Mouse (Mus musculus) CH12.LX (cell line): Measurements from ENCODE around the gene Pank2. TPM values are rescaled to one million over a fixed set of nuclear protein-coding genes. Genes with fewer than 3 reads are reported as not detected.
A peak's percentile ranks its signal among the peaks of the same experiment; 100 is the strongest.

ENCODE experiments used
- DNase-seq: peaks from one replicate; pipeline ENCODE4 v3.0.0-alpha.2; 2013; ENCODE audit errors: extremely low read depth
- H3K27ac ChIP-seq: 2 replicates; pipeline ENCODE4 v1.5.1; 2012; ENCODE audit warnings: low read depth, mild to moderate bottlenecking, control low read depth, moderate library complexity; ENCODE audit not compliant: insufficient read depth
- H3K27me3 ChIP-seq: replicated peaks from 2 replicates; pipeline ENCODE3; 2012; ENCODE audit warnings: inconsistent platforms
- H3K36me3 ChIP-seq, 2 experiments: replicated peaks in 1 of 2; 2 replicates each; pipeline versions ENCODE3 to v1.6.1; 2012; ENCODE audit warnings: inconsistent platforms in 1 of 2, low read length in 1 of 2, mild to moderate bottlenecking in 1 of 2, mixed read lengths in 1 of 2, moderate library complexity in 1 of 2; ENCODE audit not compliant: control insufficient read depth in 1 of 2, insufficient read depth in 1 of 2
- H3K4me1 ChIP-seq, 2 experiments: 2 replicates each; pipeline ENCODE4 v1.6.1; 2012; ENCODE audit warnings: inconsistent platforms in 1 of 2, moderate library complexity in 1 of 2; ENCODE audit not compliant: insufficient read depth in 2 of 2, control insufficient read depth in 1 of 2
- H3K4me2 ChIP-seq: 2 replicates; pipeline ENCODE4 v1.6.1; 2012; ENCODE audit warnings: low read depth, mild to moderate bottlenecking, control low read depth; ENCODE audit not compliant: poor library complexity, insufficient read depth, severe bottlenecking
- H3K4me3 ChIP-seq, 3 experiments: fragments of 150-350 bp in 1 of 3; sonication (generic) in 1 of 3; replicated peaks in 1 of 3; 2 replicates each; pipeline versions ENCODE3 to v1.5.1; 2011 to 2012; ENCODE audit warnings: low read depth in 2 of 3, low read length in 2 of 3, mild to moderate bottlenecking in 2 of 3, moderate library complexity in 2 of 3, control low read depth in 1 of 3, improper control_type of control experiment in 1 of 3, inconsistent platforms in 1 of 3, mixed read lengths in 1 of 3; ENCODE audit not compliant: poor library complexity in 1 of 3
- H3K79me2 ChIP-seq: replicated peaks from 2 replicates; pipeline ENCODE4 v1.6.1; 2012; ENCODE audit warnings: mild to moderate bottlenecking, moderate library complexity; ENCODE audit not compliant: control insufficient read depth, poor library complexity, insufficient read depth, severe bottlenecking; ENCODE audit errors: extremely low read depth
- H3K9ac ChIP-seq: 2 replicates; pipeline ENCODE4 v1.6.1; 2012; ENCODE audit warnings: low read depth, mild to moderate bottlenecking, control low read depth, moderate library complexity; ENCODE audit not compliant: insufficient read depth
- H3K9me3 ChIP-seq: replicated peaks from 2 replicates; pipeline ENCODE3; 2012; ENCODE audit warnings: low read length, inconsistent platforms, mixed read lengths
- BHLHE40 ChIP-seq: IDR thresholded peaks from 2 replicates; pipeline ENCODE4 v1.6.1; 2011; ENCODE audit warnings: mild to moderate bottlenecking, low read depth, low read length, improper control_type of control experiment
- KAT2A ChIP-seq: IDR thresholded peaks from 2 replicates; pipeline ENCODE4 v1.6.1; 2012; ENCODE audit warnings: low read length, improper control_type of control experiment, inconsistent platforms; ENCODE audit not compliant: insufficient replicate concordance
- MAX ChIP-seq: IDR thresholded peaks from 2 replicates; pipeline ENCODE4 v1.6.1; 2011; ENCODE audit warnings: low read length, improper control_type of control experiment
- MXI1 ChIP-seq: IDR thresholded peaks from 2 replicates; pipeline ENCODE4 v1.6.1; 2011; ENCODE audit warnings: mild to moderate bottlenecking, low read depth, low read length, improper control_type of control experiment
- POLR2A ChIP-seq: IDR thresholded peaks from 2 replicates; pipeline ENCODE4 v1.6.1; 2011; ENCODE audit warnings: low read depth, mild to moderate bottlenecking, improper control_type of control experiment, low read length
- RAD21 ChIP-seq: IDR thresholded peaks from 2 replicates; pipeline ENCODE4 v1.6.1; 2011; ENCODE audit warnings: low read depth, mild to moderate bottlenecking, low read length, improper control_type of control experiment, moderate library complexity
- RCOR1 ChIP-seq: conservative IDR thresholded peaks from 2 replicates; pipeline ENCODE4 v1.6.1; 2012; ENCODE audit warnings: low read depth, mild to moderate bottlenecking, inconsistent platforms, low read length, improper control_type of control experiment
- UBTF ChIP-seq: IDR thresholded peaks from 2 replicates; pipeline ENCODE4 v1.6.1; 2012; ENCODE audit warnings: low read depth, mild to moderate bottlenecking, inconsistent platforms, low read length, improper control_type of control experiment, moderate library complexity
- USF1 ChIP-seq: IDR thresholded peaks from 2 replicates; pipeline ENCODE4 v1.6.1; 2014; ENCODE audit warnings: low read depth, mild to moderate bottlenecking, inconsistent platforms, low read length, improper control_type of control experiment
- USF2 ChIP-seq: conservative IDR thresholded peaks from 2 replicates; pipeline ENCODE4 v1.6.1; 2011; ENCODE audit warnings: low read depth, low read length, improper control_type of control experiment
- dilution Hi-C: fragments of 300-500 bp; cut with MboI; formaldehyde crosslinking; loops from 2 replicates; pipeline ENCODE4 v1.14.3; 2020; ENCODE audit warnings: low sequenced_read_pairs; ENCODE audit not compliant: extremely low pct_unique_long_range_greater_than_20kb, extremely low pct_ligation_motif_present
- in situ Hi-C: fragments of 300-500 bp; cut with MboI; formaldehyde crosslinking; loops from 3 replicates; pipeline ENCODE4 v1.14.3; 2019; ENCODE audit warnings: low sequenced_read_pairs, low pct_ligation_motif_present, low pct_unique_long_range_greater_than_20kb, mixed read lengths
- polyA plus RNA-seq: library from polyadenylated mRNA; unstranded; fragments of >175 nt; gene quantifications from 2 replicates; pipeline ENCODE4 v1.2.1, GENCODE M21; 2012; ENCODE audit warnings: low read depth; ENCODE audit not compliant: insufficient read length
- total RNA-seq, 2 experiments: library from RNA; depleted of rRNA; stranded (reverse); fragments of 300-350 nt in 1 of 2; fragments of >200 nt in 1 of 2; gene quantifications; 2 replicates each; pipeline ENCODE4 v1.2.3; 2012 to 2014

Gene Pank2
- total and polyA plus RNA-seq, 3 experiments: 16.6 to 43.2 (median 28.6) TPM

DNA sequence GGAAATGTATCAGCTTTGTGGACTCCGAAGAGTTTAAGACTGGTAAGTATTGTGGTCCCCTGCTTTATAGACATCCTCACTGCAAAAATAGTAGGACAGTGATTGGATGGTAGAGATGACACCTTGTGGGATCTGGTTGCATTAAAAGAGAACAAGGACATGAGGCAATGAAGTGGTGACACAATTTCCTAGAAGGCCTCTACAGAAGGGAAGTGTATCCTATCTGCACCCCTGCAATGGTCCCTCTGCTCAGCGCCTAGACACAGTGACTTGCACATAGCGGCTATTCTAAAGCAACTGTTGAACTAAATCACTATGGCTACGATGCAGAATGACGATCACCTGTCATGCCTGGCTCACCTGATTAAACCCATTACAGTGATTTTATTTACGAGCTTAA lies 75.3 kb downstream of the Pank2 start:
- H3K27ac ChIP-seq: no peak overlapping the region
- no peak overlapping the region for H3K4me2 ChIP-seq
- H3K9me3 ChIP-seq: no peaks in the 10 kb centered on the region
- dilution Hi-C loops: no loop called here
- H3K4me3 ChIP-seq: no peak overlapping the region
- peaks cover 26% of the 10 kb centered on the region for H3K79me2 ChIP-seq
- no peak for DNase-seq
- in situ Hi-C loops: no loop called here
- H3K4me1 ChIP-seq: no peaks in the 10 kb centered on the region
- no peak overlapping the region for H3K9ac ChIP-seq
- H3K36me3 ChIP-seq: no peaks in the 10 kb centered on the region
- TF ChIP-seq USF2: no peak
- H3K27me3 ChIP-seq: no peaks in the 10 kb centered on the region

DNA sequence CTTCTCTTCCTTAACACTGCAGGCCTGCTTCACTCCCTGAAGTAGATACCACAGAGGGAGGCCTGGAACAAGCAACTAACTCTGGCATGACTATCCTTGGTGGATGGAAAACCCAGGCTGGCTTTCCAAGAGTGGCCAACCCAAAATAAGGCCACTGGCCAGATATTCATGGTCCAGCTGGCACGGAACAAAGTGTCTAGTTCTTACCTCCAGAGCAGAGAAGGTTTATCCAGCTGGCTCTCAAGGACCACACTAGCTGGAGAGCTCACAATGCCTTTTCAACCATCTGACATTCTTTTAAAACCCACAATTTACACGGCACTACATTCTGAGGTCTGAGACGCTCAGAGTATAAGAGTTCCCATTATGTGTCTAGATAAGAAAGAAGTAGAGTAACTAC lies 82.2 kb downstream of the Pank2 start:
- DNase-seq: no peak
- dilution Hi-C loops (no loop called here), in situ Hi-C loops (no loop called here)
- Histone ChIP-seq H3K79me2 (peaks cover 61% of the 10 kb centered on the region), H3K27ac (no peak overlapping the region), H3K9ac (no peak overlapping the region), H3K27me3 (no peaks in the 10 kb centered on the region), H3K36me3 (peaks cover 0 to 2% of the 10 kb centered on the region in 2 experiments), H3K4me1 (peaks cover 9 to 20% of the 10 kb centered on the region in 2 experiments), H3K4me3 (no peak overlapping the region), H3K9me3 (no peaks in the 10 kb centered on the region), H3K4me2 (no peak overlapping the region)
- no peak for TF ChIP-seq MAX
- no peak for TF ChIP-seq POLR2A
- no peak for TF ChIP-seq RCOR1
- TF ChIP-seq RAD21: no peak
- no peak for TF ChIP-seq MXI1
- no peak for TF ChIP-seq UBTF
- no peak for TF ChIP-seq USF1

DNA sequence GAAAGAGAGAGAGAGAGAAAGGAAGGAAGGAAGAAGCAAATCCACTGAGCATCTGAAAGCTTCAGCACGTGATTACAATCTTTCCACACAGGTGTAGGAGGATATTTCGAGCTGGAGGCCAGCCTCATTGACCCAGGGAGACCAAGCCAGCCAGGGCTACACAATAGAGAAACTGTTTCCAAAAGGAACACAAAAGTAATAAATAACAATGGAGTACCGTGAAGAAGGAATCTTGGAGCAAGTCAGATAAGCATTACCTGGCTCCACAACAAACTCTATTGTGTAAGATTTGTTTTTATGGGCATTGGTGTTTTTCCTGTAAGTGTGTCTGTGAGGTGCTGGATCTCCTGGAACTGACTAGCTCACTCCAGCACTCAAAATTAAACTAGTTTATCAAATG lies 83.3 kb downstream of the Pank2 start:
- TF ChIP-seq BHLHE40: peak; percentile 20; the same call in 1 of the 2 replicates
- no peak for TF ChIP-seq KAT2A
- in situ Hi-C loops (no loop called here), dilution Hi-C loops (no loop called here)
- Histone ChIP-seq H3K4me2 (no peak overlapping the region), H3K27me3 (no peaks in the 10 kb centered on the region), H3K27ac (no peak overlapping the region), H3K4me3 (no peak overlapping the region), H3K36me3 (peaks cover 0 to 2% of the 10 kb centered on the region in 2 experiments), H3K9me3 (no peaks in the 10 kb centered on the region), H3K79me2 (peaks cover 66% of the 10 kb centered on the region), H3K4me1 (peaks cover 12 to 30% of the 10 kb centered on the region in 2 experiments), H3K9ac (no peak overlapping the region)
- DNase-seq: no peak

Other genes with a start within 250 kb of the Pank2 start
- gene Gfra4, start 219.4 kb upstream of the Pank2 start, total RNA-seq (2012; rRNA removed): not detected in 2 replicates
- not detected in 2 replicates for gene Gfra4, start 219.4 kb upstream of the Pank2 start, total RNA-seq (2014; rRNA removed)
- not detected in 2 replicates for gene Gfra4, start 219.4 kb upstream of the Pank2 start, polyA plus RNA-seq
- 0.17 TPM in 2 replicates for gene Adam33, start 198.7 kb upstream of the Pank2 start, total RNA-seq (2012; rRNA removed)
- gene Adam33, start 198.7 kb upstream of the Pank2 start, total RNA-seq (2014; rRNA removed): not detected in 2 replicates
- 0.21 and 0.44 TPM in 2 replicates for gene Adam33, start 198.7 kb upstream of the Pank2 start, polyA plus RNA-seq
- gene Siglec1, start 175.7 kb upstream of the Pank2 start, total RNA-seq (2012; rRNA removed): 0.04 TPM in 1 of 2 replicates, not detected in the other
- gene Siglec1, start 175.7 kb upstream of the Pank2 start, total RNA-seq (2014; rRNA removed): not detected in 2 replicates
- gene Siglec1, start 175.7 kb upstream of the Pank2 start, polyA plus RNA-seq: 0.05 TPM in 1 of 2 replicates, not detected in the other
- gene Hspa12b, start 135.2 kb upstream of the Pank2 start, total RNA-seq (2012; rRNA removed): 1.3 and 1.7 TPM in 2 replicates
- gene Hspa12b, start 135.2 kb upstream of the Pank2 start, total RNA-seq (2014; rRNA removed): 0.24 and 0.56 TPM in 2 replicates
- gene Hspa12b, start 135.2 kb upstream of the Pank2 start, polyA plus RNA-seq: 2.0 TPM in 2 replicates
- not detected in 2 replicates for gene Gm11037, start 129.0 kb upstream of the Pank2 start, total RNA-seq (2012; rRNA removed)
- gene Gm11037, start 129.0 kb upstream of the Pank2 start, total RNA-seq (2014; rRNA removed): not detected in 2 replicates
- gene Gm11037, start 129.0 kb upstream of the Pank2 start, polyA plus RNA-seq: not detected in 2 replicates
- 25.3 and 36.5 TPM in 2 replicates for gene 1700037H04Rik, start 102.4 kb upstream of the Pank2 start, total RNA-seq (2012; rRNA removed)
- 11.2 and 16.0 TPM in 2 replicates for gene 1700037H04Rik, start 102.4 kb upstream of the Pank2 start, total RNA-seq (2014; rRNA removed)
- 40.0 and 43.0 TPM in 2 replicates for gene 1700037H04Rik, start 102.4 kb upstream of the Pank2 start, polyA plus RNA-seq
- 24.4 and 26.8 TPM in 2 replicates for gene Cenpb, start 82.4 kb upstream of the Pank2 start, total RNA-seq (2012; rRNA removed)
- 17.3 and 18.1 TPM in 2 replicates for gene Cenpb, start 82.4 kb upstream of the Pank2 start, total RNA-seq (2014; rRNA removed)
- 26.1 and 26.6 TPM in 2 replicates for gene Cenpb, start 82.4 kb upstream of the Pank2 start, polyA plus RNA-seq
- 11.6 and 14.4 TPM in 2 replicates for gene Cdc25b, start 75.5 kb upstream of the Pank2 start, total RNA-seq (2012; rRNA removed)
- gene Cdc25b, start 75.5 kb upstream of the Pank2 start, total RNA-seq (2014; rRNA removed): 23.3 and 24.0 TPM in 2 replicates
- gene Cdc25b, start 75.5 kb upstream of the Pank2 start, polyA plus RNA-seq: 21.3 and 22.8 TPM in 2 replicates
- gene Spef1, start 75.2 kb upstream of the Pank2 start, total RNA-seq (2012; rRNA removed): 0.97 and 1.0 TPM in 2 replicates
- gene Spef1, start 75.2 kb upstream of the Pank2 start, total RNA-seq (2014; rRNA removed): 0.34 and 0.45 TPM in 2 replicates
- gene Spef1, start 75.2 kb upstream of the Pank2 start, polyA plus RNA-seq: 1.2 TPM in 2 replicates
- 9.1 and 10.4 TPM in 2 replicates for gene Ap5s1, start 55.4 kb upstream of the Pank2 start, total RNA-seq (2012; rRNA removed)
- gene Ap5s1, start 55.4 kb upstream of the Pank2 start, total RNA-seq (2014; rRNA removed): 19.8 and 22.5 TPM in 2 replicates
- gene Ap5s1, start 55.4 kb upstream of the Pank2 start, polyA plus RNA-seq: 8.1 and 9.9 TPM in 2 replicates
- 25.6 and 25.9 TPM in 2 replicates for gene Mavs, start 28.4 kb upstream of the Pank2 start, total RNA-seq (2012; rRNA removed)
- gene Mavs, start 28.4 kb upstream of the Pank2 start, total RNA-seq (2014; rRNA removed): 18.5 and 18.6 TPM in 2 replicates
- 26.8 and 34.5 TPM in 2 replicates for gene Mavs, start 28.4 kb upstream of the Pank2 start, polyA plus RNA-seq
- 3.4 and 3.9 TPM in 2 replicates for gene Rnf24, start 90.4 kb downstream of the Pank2 start, total RNA-seq (2012; rRNA removed)
- gene Rnf24, start 90.4 kb downstream of the Pank2 start, total RNA-seq (2014; rRNA removed): 3.5 and 3.9 TPM in 2 replicates
- 11.8 and 14.7 TPM in 2 replicates for gene Rnf24, start 90.4 kb downstream of the Pank2 start, polyA plus RNA-seq
- gene Smox, start 229.0 kb downstream of the Pank2 start, total RNA-seq (2012; rRNA removed): 4.2 and 7.6 TPM in 2 replicates
- 4.1 and 4.4 TPM in 2 replicates for gene Smox, start 229.0 kb downstream of the Pank2 start, total RNA-seq (2014; rRNA removed)
- 3.3 and 4.0 TPM in 2 replicates for gene Smox, start 229.0 kb downstream of the Pank2 start, polyA plus RNA-seq